Mouse (Mus musculus) urinary bladder, postnatal 4 days (tissue): Measurements from ENCODE around the gene Unc93a.
"Not testable (repeated sequence)": the region's sequence is repeated elsewhere in the genome, so short reads cannot be mapped to it uniquely, and the experiment has no call there.

Experiments
- DNase-seq, 2 experiments: peaks; one replicate each; pipeline ENCODE4 v3.0.0; 2021 to 2022; ENCODE audit warnings: low spot score in 2 of 2

The Unc93a gene

DNA sequence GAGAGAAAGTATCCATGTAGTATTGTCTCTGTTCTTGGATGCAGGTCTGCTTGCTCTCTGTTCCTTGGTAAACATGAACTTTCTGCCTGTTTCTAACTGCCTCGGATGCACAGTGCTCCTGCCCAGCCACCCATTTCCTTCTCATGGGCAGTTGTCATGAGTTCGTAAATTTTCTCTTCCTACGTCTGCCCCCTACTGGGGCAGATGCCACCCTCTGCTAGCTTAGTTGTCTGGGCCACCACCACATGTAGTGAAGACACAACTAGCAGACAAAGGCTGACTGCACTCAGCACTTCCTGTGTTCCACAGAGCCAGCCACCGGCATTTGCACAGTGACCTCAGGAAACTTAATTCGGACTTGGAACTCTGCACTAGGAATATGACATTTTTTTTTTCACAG lies 62.4 kb downstream of the Unc93a start:
- not testable (repeated sequence) for DNase-seq

DNA sequence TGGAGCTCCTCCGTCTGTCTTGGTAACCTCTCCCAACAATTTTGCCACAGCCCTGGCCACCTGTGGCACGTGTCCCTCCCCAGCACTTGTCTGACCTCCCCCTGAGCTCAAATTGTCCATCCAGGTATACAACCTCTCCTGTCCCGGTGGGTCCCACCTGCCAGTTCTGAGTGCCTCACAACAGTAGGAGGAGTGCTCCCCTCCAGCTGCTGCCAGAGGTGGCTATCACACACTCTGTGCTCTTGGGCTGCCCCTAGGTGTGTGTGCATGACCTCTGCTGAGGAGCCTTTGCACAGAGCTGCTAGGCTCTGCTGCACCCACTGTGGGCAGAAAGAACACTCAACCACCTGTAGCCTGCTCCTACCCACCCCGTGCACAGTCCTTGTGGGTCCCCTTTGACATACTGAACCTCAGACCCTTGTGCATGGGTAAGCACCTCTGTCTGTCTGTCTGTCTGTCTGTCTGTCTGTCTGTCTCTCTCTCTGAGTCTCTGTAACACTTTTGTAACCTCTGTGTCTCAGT lies 63.7 kb downstream of the Unc93a start:
- DNase-seq: not testable (repeated sequence)

DNA sequence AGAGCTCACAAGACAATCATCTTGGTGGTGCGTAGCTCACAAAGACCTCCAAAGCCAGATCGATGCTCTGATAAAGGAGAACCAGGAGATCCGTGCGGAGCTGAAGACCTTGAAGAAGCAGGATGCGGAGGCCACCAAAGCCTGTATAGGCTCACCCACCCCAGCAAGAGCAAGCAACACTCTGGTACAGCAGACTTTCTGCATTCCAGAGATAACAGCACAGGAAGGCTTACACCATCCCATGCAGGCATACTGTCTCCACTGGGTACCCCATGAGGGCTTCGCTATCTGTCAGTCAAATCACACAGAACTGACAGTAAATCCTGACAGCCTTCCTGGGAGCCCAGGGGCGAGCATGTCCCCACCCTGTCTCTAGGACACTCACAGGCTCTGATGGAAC lies 68.7 kb downstream of the Unc93a start:
- DNase-seq: not testable (repeated sequence)

DNA sequence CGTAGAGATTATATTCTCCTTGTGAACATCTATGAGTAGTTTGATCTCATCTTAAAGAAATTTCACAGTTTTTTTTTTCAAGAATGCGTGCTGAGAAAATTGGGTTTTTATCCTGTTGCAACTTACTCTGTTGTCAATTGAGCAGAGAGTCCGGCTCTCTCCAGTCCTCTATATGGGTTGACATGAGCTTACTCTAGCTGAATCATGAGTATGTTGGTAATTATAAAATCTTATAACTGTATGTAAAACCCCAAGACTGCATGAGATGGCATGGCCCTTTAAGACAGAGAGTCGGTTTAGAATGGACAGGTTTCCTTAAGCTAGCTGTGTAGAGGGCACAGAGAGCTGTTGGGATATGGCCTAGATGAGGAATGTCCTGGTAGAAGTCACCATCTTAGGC lies 70.8 kb downstream of the Unc93a start, which contains the start of gene Tcp10b:
TSS of gene Tcp10b (plus strand) at position 301 of the 400 bp plus-strand sequence.
- not testable (repeated sequence) for DNase-seq
